Mouse (Mus musculus) monocyte, adult 5-6 weeks (primary cell): ENCODE measurements around the gene Kif1bp. TPM values are rescaled to one million over a fixed set of nuclear protein-coding genes. Genes with fewer than 3 reads are reported as not detected.

Experiments used
- ATAC-seq: fragments of 153-309, 156-312 bp; replicated peaks from 2 replicates; pipeline ENCODE4 v1.8.0; 2017; ENCODE audit warnings: mild to moderate bottlenecking; ENCODE audit not compliant: low TSS enrichment, insufficient number of reproducible peaks, severe bottlenecking, poor library complexity, low FRiP score
- total RNA-seq: library from RNA; stranded (forward); fragments of 200-1000, 200-491, 200-594 nt; gene quantifications from 3 replicates; pipeline ENCODE4 v1.2.3, GENCODE M21; 2017

Gene Kif1bp
- total RNA-seq, 1 experiment from 2014 or later: 13.1 TPM

- no peak for ATAC-seq
Measured at GRCm38 (mm10) chr10:62527351-62527750, 50.9 kb downstream of the Kif1bp start, which contains the start of gene Srgn. Gene Srgn (minus strand): TSS chr10:62527451.

DNA sequence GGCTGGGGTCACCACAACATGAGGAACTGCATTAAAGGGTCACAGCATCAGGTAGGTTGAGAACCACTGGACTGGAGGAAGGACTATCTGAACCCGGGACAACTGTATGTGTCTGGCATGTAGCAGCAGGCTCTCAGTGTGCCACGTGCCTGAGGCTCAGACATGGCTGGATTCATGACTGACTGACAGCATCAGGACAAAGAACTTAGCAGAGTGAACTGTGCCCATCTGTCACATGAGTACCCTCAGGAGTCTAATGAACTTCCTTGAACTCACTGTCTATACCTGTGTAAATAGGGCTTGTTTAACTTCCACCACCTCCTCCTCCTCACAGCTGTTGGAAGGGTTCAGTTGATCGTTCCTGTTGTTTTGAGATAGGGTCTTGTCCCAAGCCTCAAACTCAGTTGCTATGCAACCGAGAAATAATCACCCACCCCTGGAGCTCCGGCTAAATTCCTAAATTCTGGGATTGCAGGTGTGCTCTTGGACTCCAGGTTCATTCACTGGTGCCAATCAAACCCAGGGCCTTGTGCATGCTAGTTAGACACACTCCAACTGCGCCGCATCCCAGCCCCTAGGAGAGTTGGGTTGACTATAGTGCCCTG is 55.8 kb downstream of the Kif1bp start:
- no peak for ATAC-seq

DNA sequence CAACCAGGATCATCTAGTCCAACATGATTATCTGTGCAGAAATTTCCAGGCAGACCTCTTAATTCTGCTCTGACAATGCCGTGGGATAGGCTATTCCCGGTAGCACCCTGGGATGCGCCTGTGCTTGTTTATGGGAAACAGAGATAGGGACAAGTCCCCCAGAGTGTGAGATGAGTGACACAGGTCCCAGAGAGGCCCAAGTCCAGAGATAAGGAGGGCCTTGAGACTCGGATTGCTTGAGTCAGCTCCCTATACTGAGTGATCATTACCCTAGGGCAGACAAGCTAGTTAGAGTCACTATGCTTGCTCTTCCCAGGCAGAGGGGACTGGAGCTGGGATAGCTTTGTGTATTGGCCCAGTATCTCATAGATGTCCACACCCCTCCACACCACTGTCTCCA is 56.5 kb downstream of the Kif1bp start:
- no peak for ATAC-seq

GRCm38 (mm10) chr10:62520911-62521310 is 57.3 kb downstream of the Kif1bp start:
- ATAC-seq: no peak

- no peak for ATAC-seq
Measured at GRCm38 (mm10) chr10:62517511-62517910, 60.7 kb downstream of the Kif1bp start.

- no peak for ATAC-seq
Measured at GRCm38 (mm10) chr10:62512855-62513254, 65.4 kb downstream of the Kif1bp start.

DNA sequence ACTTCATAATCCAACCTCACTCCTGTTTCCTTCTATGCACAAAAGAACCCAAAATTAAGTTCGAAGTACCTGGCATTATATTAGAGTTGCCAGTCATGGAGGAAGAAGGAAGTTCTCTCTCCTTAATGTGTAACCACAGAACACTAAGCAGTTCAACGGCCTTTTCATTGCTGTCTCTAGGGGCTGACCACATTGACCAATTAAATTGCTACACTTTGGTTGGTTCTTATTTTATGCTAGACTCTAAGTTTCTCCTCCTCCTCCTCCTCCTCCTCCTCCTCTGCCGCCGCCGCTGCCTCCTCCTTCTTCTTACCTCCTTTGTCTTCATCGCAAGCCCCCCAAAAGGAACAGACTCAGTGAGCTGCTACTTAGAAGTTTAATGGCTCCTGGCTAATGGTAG is 66.7 kb downstream of the Kif1bp start:
- peak; percentile 12; the same call in 1 of the 2 replicates for ATAC-seq

GRCm38 (mm10) chr10:62509032-62509656 is 69.1 kb downstream of the Kif1bp start:
- ATAC-seq: peak; percentile 36

DNA sequence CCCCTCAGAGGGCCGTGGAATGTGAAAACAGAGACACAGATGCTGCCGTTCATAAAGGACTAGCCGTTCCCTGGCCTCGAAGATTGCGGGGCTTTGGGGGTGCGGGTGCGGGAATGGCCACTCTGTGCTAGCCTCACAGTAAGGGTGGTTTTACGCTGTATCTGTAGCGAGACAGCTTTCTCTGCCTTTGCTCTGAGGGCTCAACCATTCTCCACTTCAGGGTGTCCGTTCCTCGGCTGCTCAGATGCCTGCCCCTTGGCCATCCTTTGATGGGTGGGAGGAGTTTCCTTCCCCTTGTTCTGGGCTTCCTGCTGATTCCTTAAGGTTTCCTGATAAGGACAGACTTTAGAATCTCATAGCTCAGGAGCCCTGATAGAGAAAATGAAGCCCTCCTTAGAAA is 69.8 kb downstream of the Kif1bp start:
- ATAC-seq: no peak

- ATAC-seq: peak; percentile 51
Measured at GRCm38 (mm10) chr10:62507591-62508308, 70.5 kb downstream of the Kif1bp start.

DNA sequence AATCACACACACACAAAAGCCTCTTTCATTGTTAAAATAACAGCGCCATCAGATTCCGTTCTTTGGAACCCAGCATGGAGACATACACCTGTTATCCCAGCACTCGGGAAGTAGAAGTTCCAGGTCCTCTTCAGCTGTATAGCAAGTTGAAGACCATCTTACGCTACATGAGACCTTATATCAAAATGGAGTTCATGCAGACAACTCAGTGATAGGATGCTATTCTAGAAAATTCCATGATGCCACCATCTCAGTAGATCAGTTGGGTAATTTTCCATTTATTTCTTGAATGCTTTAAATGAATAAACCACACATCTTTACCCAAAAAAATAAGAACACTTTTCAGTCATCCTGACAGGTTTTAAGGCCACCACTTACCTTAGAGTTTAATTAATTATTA is 71.2 kb downstream of the Kif1bp start:
- no peak for ATAC-seq

DNA sequence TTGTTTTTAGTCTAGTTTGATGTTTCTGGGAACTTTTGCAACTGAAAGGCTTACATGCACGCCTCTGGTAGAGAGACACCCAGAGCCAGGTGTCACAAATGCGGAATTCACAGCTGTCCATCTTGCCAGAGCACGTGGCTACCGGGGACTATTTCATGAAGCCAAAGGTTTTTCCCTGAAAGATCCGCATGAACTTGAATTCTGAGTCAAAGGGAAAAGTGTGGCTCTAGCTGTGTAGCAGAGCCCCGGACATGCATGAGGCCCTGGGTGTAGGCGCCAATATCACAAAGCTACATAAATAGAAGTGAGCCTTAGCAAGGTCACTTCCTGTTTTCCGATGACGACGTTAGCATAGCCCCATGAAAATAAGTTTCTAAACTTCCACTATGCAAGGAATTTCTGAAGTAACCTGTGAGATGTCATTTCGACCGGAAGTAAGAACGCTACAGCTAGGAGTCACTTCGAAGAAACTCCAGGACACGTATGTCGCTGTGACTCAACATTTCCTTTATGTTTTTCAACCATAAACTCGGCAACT is 72.2 kb downstream of the Kif1bp start:
- ATAC-seq: peak; percentile 48

GRCm38 (mm10) chr10:62505224-62505983 is 72.9 kb downstream of the Kif1bp start:
- 0 out of 2 replicates have a peak, but pooled peaks have one; percentile 0 for ATAC-seq

GRCm38 (mm10) chr10:62503836-62504628 is 74.2 kb downstream of the Kif1bp start:
- ATAC-seq: peak; percentile 23; the same call in 1 of the 2 replicates

DNA sequence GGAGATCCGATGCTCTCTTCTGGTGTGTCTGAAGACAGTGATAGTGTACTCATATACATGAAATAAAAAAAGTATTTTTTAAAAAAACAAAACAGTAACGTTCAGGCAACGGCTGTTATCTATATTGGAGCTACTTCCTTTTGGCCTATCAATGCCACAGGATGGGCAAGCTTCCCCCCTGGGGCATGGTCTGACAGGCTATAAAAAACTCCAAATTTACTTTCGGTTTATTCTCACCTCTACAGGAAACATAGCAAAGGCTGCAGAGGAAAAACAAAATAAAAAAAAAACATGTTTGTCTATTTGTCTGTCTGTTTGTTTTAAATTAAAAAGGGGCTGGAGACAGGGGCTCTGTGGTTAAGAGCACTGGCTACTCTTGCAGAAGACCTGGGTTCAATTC is 74.9 kb downstream of the Kif1bp start:
- no peak for ATAC-seq

DNA sequence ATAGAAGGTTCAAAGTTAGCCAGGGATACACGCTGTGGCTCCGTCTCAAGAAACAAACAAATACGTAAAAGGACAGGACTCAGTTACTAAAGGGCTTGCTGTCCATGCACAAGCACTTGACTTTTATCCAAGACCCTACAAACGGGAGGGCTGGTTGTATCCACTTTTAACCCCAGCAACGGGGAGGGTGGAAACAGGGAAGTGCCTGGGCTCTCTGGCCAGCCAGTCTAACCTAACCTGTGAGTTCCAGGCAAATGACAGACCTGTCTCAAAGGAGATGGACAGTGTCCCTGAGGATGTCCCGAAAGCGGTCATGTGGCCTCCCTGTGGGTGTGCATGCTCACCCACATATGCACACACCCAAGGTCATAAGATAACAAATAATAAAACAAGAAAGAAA is 76.3 kb downstream of the Kif1bp start:
- no peak for ATAC-seq

DNA sequence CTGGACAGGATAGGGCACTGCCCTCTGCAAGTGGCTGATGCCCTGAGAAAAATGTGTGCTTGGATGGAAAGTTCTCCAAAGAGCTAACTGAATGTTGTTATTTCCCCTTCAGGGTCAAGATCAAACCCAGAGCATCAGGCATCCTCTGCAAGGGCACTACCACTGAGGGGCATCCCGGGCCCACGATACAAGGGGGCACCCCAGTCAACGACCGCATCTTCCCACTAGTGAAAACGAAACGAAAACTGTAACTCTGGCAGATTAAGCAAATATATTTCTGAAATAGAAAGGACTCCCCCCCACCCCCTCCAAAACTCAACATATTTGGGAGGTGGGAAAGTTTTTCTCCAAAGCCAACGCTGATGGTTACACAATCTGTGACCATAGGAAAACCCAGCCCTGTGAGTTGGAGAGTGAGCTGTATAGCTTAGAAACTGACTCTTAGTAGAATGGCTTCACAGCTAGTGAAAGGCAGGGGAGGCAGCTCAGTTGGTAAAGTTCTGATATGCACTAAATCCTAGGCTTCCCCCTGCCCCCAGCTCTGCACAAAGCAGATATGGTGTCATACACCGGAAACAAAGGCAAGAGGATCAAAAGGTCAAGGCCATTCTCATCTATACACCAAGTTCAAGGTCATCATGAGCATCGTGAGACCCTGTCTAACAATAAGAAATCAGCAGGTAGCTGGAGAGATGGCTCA is 77.2 kb downstream of the Kif1bp start:
- no peak for ATAC-seq
